Mouse (Mus musculus): ENCODE results near the gene Spata1.

DNA sequence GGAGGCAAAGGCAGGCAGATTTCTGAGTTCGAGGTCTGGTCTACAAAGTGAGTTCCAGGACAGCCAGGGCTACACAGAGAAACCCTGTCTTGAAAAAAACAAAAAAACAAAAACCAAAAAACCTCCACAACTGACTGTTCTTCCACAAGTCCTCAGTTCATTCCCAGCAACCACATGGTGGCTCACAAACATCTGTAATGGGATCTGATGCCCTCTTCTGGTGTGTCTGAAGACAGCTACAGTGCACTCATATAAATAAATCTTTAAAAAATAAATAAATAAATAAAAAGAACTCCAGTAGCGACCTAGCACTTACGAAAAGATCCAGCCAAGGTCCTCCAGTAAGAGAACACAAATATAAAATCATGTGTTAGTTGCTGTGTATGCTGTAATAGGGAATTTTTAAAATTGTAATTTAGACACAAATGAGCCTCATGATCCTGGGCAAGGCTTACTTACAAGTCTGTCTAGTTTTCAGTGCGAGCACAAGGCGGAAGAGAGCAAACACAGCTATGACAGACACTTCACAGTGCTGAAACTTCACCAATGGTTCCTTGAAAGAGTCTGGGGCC is 20.8 kb upstream of the Spata1 start:
- TF ChIP-seq GATA1 (IDR thresholded peaks at IDR 0.05; ENCODE audit: borderline replicate concordance, low read length) (no peak), FLI1 (IDR thresholded peaks at IDR 0.05; ENCODE audit: low read length) (no peak)
